Mouse (Mus musculus) splenic B cell, adult 2 months (primary cell): ENCODE measurements around the gene Aldh1l1.

Experiments
- DNase-seq: peaks from one replicate; pipeline ENCODE4 v3.0.0-alpha.2; 2011; ENCODE audit warnings: low read depth, low spot score
- H3K27me3 ChIP-seq: 2 replicates; pipeline ENCODE4 v1.6.1; 2012; ENCODE audit warnings: mild to moderate bottlenecking, low read length, moderate library complexity, mixed read lengths; ENCODE audit not compliant: control insufficient read depth, poor library complexity, insufficient read depth, severe bottlenecking
- H3K36me3 ChIP-seq: 2 replicates; pipeline ENCODE4 v1.6.1; 2012; ENCODE audit warnings: mild to moderate bottlenecking, low read length, moderate library complexity, mixed read lengths; ENCODE audit not compliant: control insufficient read depth, poor library complexity, insufficient read depth, severe bottlenecking

Gene Aldh1l1

DNA sequence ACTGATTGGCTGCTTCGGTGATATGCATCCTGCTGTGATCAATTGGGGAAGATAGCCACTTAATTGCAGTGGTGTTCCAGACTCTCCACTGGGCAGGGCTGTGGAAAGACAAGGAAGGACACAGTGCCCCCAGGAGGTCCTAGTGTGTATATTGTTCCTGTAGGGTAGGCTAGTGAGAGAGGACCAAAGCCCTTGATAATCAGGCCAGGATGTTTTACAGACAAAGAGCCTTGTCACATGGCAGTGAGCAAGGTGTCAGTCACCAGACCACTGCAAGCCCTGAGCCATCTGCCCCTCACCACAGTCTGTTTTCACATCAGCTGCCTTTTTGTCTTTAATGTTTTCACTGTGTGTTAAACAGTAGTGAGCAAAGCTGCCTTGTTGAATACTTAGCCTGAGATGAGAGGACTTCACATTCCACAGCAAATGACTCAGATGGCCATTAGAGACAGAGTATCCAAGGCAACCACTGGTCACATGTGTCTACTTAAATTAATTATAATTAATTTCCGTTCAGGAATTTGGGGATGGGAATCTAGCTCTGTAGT is 75.1 kb downstream of the Aldh1l1 start:
- Histone ChIP-seq H3K27me3 (no peaks in the 10 kb centered on the region), H3K36me3 (no peaks in the 10 kb centered on the region)
- DNase-seq = no peak

DNA sequence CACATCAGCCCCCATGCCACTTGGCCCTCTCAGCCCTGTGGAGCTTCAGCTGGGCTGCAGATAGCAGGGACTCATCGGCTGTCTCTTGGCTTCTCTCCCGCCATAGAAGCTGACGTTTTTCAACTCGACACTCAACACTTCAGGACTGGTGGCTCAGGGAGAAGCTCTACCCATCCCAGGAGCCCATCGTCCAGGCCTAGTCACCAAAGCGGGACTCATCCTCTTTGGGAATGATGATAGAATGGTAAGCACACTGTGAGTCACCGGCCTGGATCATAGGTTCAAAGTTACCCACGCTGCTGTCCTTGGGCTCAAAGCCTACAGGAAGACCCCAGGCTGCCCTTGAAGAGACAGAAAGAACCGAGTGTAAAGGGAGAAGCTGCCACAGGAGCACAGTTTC is 78.0 kb downstream of the Aldh1l1 start:
- H3K27me3 ChIP-seq = no peaks in the 10 kb centered on the region
- no peak for DNase-seq
- H3K36me3 ChIP-seq = no peaks in the 10 kb centered on the region

DNA sequence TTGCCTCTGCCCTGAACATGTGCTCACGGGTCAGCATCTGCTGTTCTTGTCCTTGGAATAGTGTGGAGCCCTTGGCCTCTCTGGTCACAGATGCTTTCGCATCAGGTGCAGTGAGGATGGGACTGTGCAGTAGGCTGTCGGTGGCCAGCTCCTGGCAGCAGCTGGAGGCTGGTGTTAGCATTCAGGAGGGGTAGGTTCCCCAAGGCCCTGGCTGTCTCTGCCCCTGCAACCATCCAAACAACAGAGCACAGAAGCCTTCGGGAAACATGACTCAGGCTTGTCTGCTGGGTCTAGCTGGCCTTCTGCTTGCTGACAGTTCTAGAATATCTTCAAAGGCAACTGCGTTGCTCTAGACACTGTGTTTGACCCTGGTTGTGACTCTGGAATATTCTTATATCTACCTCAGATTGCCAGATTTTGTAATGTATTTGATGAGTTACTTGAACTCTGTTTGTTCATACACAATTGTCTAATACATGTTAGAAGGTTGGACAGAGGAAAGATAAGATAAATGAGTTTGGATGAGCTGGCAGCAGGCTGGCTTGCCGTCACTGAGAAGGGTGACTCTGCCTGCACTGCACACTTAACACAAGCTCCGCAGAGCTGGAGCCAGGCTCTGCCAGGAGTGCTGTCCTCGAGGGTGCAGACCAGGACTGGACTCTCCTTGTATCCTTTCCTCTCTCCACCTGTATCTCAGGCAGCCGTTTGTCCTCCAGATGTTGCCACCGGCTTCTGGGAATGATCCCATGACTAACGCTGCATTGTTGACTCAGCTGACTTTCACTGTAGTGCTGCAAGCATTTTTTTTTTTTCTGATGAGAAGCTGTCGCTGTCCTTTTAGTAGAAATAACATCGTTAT is 79.4 kb downstream of the Aldh1l1 start:
- Histone ChIP-seq H3K36me3 (no peaks in the 10 kb centered on the region), H3K27me3 (no peaks in the 10 kb centered on the region)
- no peak for DNase-seq

GRCm38 (mm10) chr6:90567486-90567885 is 81.3 kb downstream of the Aldh1l1 start:
- no peaks in the 10 kb centered on the region for H3K27me3 ChIP-seq
- no peaks in the 10 kb centered on the region for H3K36me3 ChIP-seq
- no peak for DNase-seq

GRCm38 (mm10) chr6:90567928-90568327 is 81.7 kb downstream of the Aldh1l1 start:
- no peaks in the 10 kb centered on the region for H3K36me3 ChIP-seq
- no peaks in the 10 kb centered on the region for H3K27me3 ChIP-seq
- no peak for DNase-seq

DNA sequence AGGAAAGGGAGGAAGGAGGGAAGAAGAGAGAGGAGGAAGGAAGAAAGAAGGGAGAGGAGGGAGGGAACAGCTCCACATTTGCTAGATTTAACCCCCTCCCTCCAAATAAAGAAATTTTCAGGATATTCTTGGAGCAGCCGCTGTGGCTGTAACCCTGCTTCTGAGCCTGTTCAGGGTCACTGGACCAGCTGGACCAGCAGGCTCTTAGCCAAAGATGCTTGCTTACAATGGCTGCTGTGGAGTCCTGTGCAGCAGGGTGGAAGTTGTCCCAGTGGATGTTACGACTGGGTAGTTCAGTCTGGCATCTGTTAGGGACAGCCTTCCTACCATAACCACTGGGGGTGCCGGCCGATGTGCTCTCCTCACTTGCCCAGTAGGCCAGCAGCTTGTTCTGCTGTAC is 82.5 kb downstream of the Aldh1l1 start:
- no peak for DNase-seq
- Histone ChIP-seq H3K36me3 (no peaks in the 10 kb centered on the region), H3K27me3 (no peaks in the 10 kb centered on the region)

- Histone ChIP-seq H3K27me3 (no peaks in the 10 kb centered on the region), H3K36me3 (no peaks in the 10 kb centered on the region)
- DNase-seq = no peak
These were observed 83.6 kb downstream of the Aldh1l1 start for GRCm38 (mm10) chr6:90569736-90570383.

DNA sequence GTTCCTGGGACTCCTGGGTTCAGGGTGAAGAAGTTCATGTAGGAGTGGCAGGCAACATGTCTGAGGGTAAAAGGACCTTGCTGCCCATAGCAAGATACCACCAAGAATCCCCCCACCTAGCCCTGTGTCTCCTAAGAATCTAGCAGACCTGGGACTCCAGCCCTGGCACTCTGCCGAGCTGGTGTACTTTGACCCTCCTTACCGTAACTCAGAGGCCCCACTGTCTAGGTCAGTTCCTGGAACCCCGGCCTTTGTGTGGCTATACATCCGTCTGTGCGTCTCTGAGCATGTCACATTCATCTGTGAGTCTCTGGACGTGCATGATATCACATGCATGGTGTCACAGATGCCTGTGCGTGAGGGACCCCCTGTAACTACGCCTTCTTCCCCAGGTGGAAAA is 84.2 kb downstream of the Aldh1l1 start:
- no peak for DNase-seq
- H3K36me3 ChIP-seq = no peaks in the 10 kb centered on the region
- no peaks in the 10 kb centered on the region for H3K27me3 ChIP-seq

DNA sequence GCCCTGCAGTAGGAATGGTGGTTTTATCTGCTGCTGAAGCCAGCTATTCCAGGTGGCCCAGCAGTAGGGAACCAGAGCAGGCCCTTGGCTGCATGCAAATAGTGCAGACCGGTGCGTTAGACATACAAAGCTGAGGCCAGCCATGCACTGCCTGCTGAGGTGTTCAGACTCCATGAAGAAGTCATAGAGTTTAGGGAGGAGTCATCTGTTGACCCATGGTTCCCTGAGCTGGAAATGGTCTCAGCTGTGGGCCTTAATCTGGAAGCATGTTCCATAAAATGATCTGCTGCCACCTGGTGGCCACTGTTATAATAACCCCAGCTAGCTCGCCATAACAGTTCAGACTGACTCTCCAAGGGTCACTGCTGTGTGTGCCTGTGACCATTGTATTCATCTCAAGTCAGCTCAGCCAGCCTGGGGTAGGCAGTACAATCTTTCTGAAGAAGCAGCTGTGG is 89.1 kb downstream of the Aldh1l1 start:
- DNase-seq = peak; percentile 72
- no peaks in the 10 kb centered on the region for H3K27me3 ChIP-seq
- no peaks in the 10 kb centered on the region for H3K36me3 ChIP-seq

DNA sequence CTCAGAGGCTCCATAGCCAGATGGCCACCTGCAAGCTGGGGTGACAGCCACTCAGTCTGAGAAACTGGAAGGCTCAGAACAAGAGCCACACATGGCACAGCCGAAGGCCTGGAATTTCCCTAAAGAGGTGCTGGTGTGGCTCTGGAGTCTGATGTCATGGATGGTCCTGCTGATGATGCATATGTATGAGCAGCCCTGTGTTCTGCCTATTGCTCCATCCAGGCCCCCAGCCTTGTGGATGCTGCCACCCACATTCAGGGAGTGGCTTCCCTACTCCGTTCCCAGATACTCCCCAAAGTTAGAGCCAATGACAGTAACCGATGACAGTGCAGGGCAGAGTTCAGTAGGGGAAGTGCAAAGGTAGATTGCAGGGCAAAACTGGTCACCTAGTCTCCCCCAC is 91.9 kb downstream of the Aldh1l1 start:
- no peaks in the 10 kb centered on the region for H3K27me3 ChIP-seq
- no peaks in the 10 kb centered on the region for H3K36me3 ChIP-seq
- no peak for DNase-seq

- Histone ChIP-seq H3K27me3 (no peaks in the 10 kb centered on the region), H3K36me3 (no peaks in the 10 kb centered on the region)
- DNase-seq = no peak
These were observed 96.1 kb downstream of the Aldh1l1 start for GRCm38 (mm10) chr6:90582331-90582730.

DNA sequence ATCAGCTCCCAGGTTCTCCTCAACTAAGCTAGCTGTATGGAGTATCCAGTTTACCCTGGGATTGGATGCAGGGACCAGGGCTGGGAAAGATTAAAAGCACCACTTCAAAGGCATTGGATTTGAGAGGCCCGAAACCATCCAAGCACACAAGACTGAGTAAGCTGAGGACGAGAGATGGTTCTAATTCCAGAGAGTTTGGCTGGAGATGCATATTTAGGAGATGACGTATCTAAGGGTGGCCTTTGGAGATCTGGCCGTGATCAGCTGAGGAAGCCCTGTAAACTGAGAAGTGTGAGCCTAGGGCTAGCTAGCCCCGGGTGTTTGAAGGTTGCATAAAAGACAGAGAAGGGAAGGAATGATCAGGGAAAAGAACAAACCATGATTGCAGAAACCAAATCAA is 101.9 kb downstream of the Aldh1l1 start:
- no peaks in the 10 kb centered on the region for H3K36me3 ChIP-seq
- DNase-seq = no peak
- H3K27me3 ChIP-seq = no peaks in the 10 kb centered on the region

GRCm38 (mm10) chr6:90590707-90591106 is 104.5 kb downstream of the Aldh1l1 start:
- H3K36me3 ChIP-seq = no peaks in the 10 kb centered on the region
- H3K27me3 ChIP-seq = no peaks in the 10 kb centered on the region
- no peak for DNase-seq

DNA sequence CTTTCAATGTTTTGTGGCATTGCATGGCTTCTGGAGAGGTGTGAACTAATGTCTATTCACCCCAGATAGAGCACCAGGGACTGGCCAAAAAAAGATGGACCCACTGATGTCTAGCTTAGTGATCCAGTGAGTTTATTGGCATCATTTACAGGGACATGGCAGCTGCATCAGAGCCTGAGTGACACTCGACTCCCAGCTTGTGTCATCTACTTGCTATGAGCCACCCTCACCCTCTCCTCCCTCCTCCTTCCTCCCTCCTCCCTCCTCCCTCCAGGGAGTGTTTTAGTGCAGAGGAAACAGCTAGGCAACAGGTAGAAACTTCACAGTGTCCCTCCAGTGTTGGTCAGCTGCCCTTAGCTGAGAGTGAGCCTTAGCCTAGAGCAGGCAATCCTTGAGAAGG is 108.7 kb downstream of the Aldh1l1 start:
- H3K27me3 ChIP-seq = no peaks in the 10 kb centered on the region
- no peak for DNase-seq
- no peaks in the 10 kb centered on the region for H3K36me3 ChIP-seq

GRCm38 (mm10) chr6:90597060-90597459 is 110.8 kb downstream of the Aldh1l1 start:
- DNase-seq = no peak
- no peaks in the 10 kb centered on the region for H3K27me3 ChIP-seq
- no peaks in the 10 kb centered on the region for H3K36me3 ChIP-seq
